Mouse (Mus musculus) cerebellum, postnatal 4 days (tissue): ENCODE measurements at regions not wholly inside any gene's neighbourhood (a gene's known extent, or its start where the extent isn't known, plus 50 kb on each side); places are given as distances from the start of the nearest gene placed in this dataset.

Experiments used
- DNase-seq, 2 experiments: peaks; one replicate each; pipeline ENCODE4 v3.0.0; 2022; ENCODE audit warnings: low spot score in 2 of 2, mixed read lengths in 1 of 2

- DNase-seq = peak in 1 of 2 experiments; percentile 34
Observed at GRCm38 (mm10) chr2:131734740-131735378, 124.7 kb downstream of the Erv3 start.

GRCm38 (mm10) chr2:131726533-131726932 is 133.0 kb downstream of the Erv3 start:
- DNase-seq = no peak

- no peak for DNase-seq
Observed at GRCm38 (mm10) chr2:131721631-131722545, 137.7 kb downstream of the Erv3 start.

- no peak for DNase-seq
Observed at GRCm38 (mm10) chr2:131717561-131717960, 142.0 kb downstream of the Erv3 start.

- DNase-seq = no peak
Observed at GRCm38 (mm10) chr2:131716841-131717240, 142.7 kb downstream of the Erv3 start.

GRCm38 (mm10) chr2:131715381-131715780 is 144.2 kb downstream of the Erv3 start:
- DNase-seq = no peak

GRCm38 (mm10) chr2:131711886-131712285 is 147.7 kb downstream of the Erv3 start:
- DNase-seq = no peak

- no peak for DNase-seq
Observed at GRCm38 (mm10) chr2:131706565-131706964, 144.5 kb upstream of the Adra1d start.

GRCm38 (mm10) chr2:131704406-131704805 is 142.3 kb upstream of the Adra1d start:
- DNase-seq = no peak

- DNase-seq = no peak
Observed at GRCm38 (mm10) chr2:131702146-131702545, 140.1 kb upstream of the Adra1d start.

- no peak for DNase-seq
Observed at GRCm38 (mm10) chr2:131699798-131700197, 137.7 kb upstream of the Adra1d start.

GRCm38 (mm10) chr2:131698008-131698965 is 136.2 kb upstream of the Adra1d start:
- DNase-seq = no peak

GRCm38 (mm10) chr2:131696307-131696706 is 134.2 kb upstream of the Adra1d start:
- DNase-seq = no peak

- no peak for DNase-seq
Observed at GRCm38 (mm10) chr2:131689996-131690395, 127.9 kb upstream of the Adra1d start.

GRCm38 (mm10) chr2:131688282-131688681 is 126.2 kb upstream of the Adra1d start:
- no peak for DNase-seq

GRCm38 (mm10) chr2:131687449-131687848 is 125.4 kb upstream of the Adra1d start:
- DNase-seq = no peak

GRCm38 (mm10) chr2:131686748-131687147 is 124.7 kb upstream of the Adra1d start:
- peak in 1 of 2 experiments; percentile 17 for DNase-seq

- DNase-seq = no peak
Observed at GRCm38 (mm10) chr2:131685326-131685725, 123.2 kb upstream of the Adra1d start.

GRCm38 (mm10) chr2:131683734-131684133 is 121.7 kb upstream of the Adra1d start:
- DNase-seq = no peak

- DNase-seq = no peak
Observed at GRCm38 (mm10) chr2:131678484-131678883, 116.4 kb upstream of the Adra1d start.

- DNase-seq = no peak
Observed at GRCm38 (mm10) chr2:131676736-131677135, 114.7 kb upstream of the Adra1d start.

GRCm38 (mm10) chr2:131674872-131675271 is 112.8 kb upstream of the Adra1d start:
- DNase-seq = no peak
